Mouse (Mus musculus) mouse trophoblast stem cell (cell line): ENCODE results near the gene Gzmd.

Source experiments
- in situ Hi-C, 2 experiments: fragments of 300-500 bp; cut with MseI, MboI; formaldehyde crosslinking; loops; 2 replicates in 1 of 2; 3 replicates in 1 of 2; pipeline ENCODE4 v1.15.1; 2025

Gzmd gene

GRCm38 (mm10) chr14:56082016-56082415, 50.4 kb downstream of the Gzmd start:
- in situ Hi-C loops = no loop called here
